Mouse (Mus musculus): ENCODE measurements at regions not wholly inside any gene's neighbourhood (a gene's known extent, or its start where the extent isn't known, plus 50 kb on each side); places are given as distances from the start of the nearest gene placed in this dataset.

DNA sequence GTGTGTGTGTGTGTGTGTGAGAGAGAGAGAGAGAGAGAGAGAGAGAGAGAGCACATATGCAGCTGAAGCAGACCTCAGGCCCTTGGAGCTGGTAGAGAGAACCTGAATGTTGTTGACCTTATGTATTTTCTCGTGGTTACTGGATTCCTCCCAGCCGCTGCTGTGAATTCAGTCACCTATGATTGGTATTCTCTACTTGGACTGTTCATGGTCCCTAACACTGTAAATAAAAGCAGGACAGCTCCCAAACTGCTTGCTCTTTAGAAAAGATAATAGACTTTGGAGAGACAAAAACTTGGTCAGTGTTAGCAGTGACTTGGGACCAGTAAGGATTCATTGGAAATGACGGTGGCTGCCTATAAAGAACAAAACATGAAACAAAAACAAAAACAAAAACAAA lies 126.9 kb upstream of the Mpdz start:
- H3K27me3 ChIP-seq (replicated peaks): no peaks in the 10 kb centered on the region
- no peak overlapping the region for H3K4me3 ChIP-seq (replicated peaks)
- H3K36me3 ChIP-seq (replicated peaks; ENCODE audit: low read length): no peaks in the 10 kb centered on the region
- TF ChIP-seq GATA1 (IDR thresholded peaks at IDR 0.05; ENCODE audit: borderline replicate concordance, low read length): no peak
- no peak for TF ChIP-seq FLI1 (IDR thresholded peaks at IDR 0.05; ENCODE audit: low read length)
- no peaks in the 10 kb centered on the region; the same call in 1 of the 2 replicates for H3K4me1 ChIP-seq
- no peaks in the 10 kb centered on the region for H3K9me3 ChIP-seq

DNA sequence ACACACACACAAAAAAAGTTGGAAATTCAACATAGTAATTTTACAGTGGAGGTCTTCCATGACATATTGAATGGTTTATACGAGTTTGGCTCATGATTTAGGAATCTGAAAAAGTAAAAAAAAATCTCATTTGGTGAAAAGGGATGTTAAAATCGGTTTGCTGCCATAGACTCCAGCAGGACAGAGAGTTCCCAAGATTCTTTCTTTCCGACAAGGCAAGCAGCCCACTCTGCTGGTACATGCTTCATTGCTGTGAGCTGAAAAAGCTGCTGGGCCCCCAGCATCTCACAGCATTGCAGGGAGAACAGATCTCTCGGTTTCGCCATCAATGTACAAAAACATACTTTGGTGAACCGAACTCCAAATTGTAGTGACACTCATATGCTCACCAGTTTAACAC lies 125.8 kb upstream of the Mpdz start:
- no peak overlapping the region for H3K4me3 ChIP-seq (replicated peaks)
- no peaks in the 10 kb centered on the region for H3K36me3 ChIP-seq (replicated peaks; ENCODE audit: low read length)
- H3K4me1 ChIP-seq: no peaks in the 10 kb centered on the region; the same call in 1 of the 2 replicates
- no peaks in the 10 kb centered on the region for H3K27me3 ChIP-seq (replicated peaks)
- H3K9me3 ChIP-seq: no peaks in the 10 kb centered on the region
- TF ChIP-seq FLI1 (IDR thresholded peaks at IDR 0.05; ENCODE audit: low read length) (no peak), GATA1 (IDR thresholded peaks at IDR 0.05; ENCODE audit: borderline replicate concordance, low read length) (no peak)

GRCm38 (mm10) chr4:81567928-81568327 lies 125.3 kb upstream of the Mpdz start:
- H3K36me3 ChIP-seq (replicated peaks; ENCODE audit: low read length): no peaks in the 10 kb centered on the region
- H3K4me1 ChIP-seq: no peaks in the 10 kb centered on the region; the same call in 1 of the 2 replicates
- TF ChIP-seq FLI1 (IDR thresholded peaks at IDR 0.05; ENCODE audit: low read length) (no peak), GATA1 (IDR thresholded peaks at IDR 0.05; ENCODE audit: borderline replicate concordance, low read length) (no peak)
- no peaks in the 10 kb centered on the region for H3K9me3 ChIP-seq
- H3K4me3 ChIP-seq (replicated peaks): no peak overlapping the region
- no peaks in the 10 kb centered on the region for H3K27me3 ChIP-seq (replicated peaks)

- H3K4me3 ChIP-seq (replicated peaks): no peak overlapping the region
- no peaks in the 10 kb centered on the region; the same call in 1 of the 2 replicates for H3K4me1 ChIP-seq
- no peaks in the 10 kb centered on the region for H3K9me3 ChIP-seq
- TF ChIP-seq FLI1 (IDR thresholded peaks at IDR 0.05; ENCODE audit: low read length) (no peak), GATA1 (IDR thresholded peaks at IDR 0.05; ENCODE audit: borderline replicate concordance, low read length) (no peak)
- no peaks in the 10 kb centered on the region for H3K27me3 ChIP-seq (replicated peaks)
- H3K36me3 ChIP-seq (replicated peaks; ENCODE audit: low read length): no peaks in the 10 kb centered on the region
These were observed 123.9 kb upstream of the Mpdz start for GRCm38 (mm10) chr4:81566526-81566925.

DNA sequence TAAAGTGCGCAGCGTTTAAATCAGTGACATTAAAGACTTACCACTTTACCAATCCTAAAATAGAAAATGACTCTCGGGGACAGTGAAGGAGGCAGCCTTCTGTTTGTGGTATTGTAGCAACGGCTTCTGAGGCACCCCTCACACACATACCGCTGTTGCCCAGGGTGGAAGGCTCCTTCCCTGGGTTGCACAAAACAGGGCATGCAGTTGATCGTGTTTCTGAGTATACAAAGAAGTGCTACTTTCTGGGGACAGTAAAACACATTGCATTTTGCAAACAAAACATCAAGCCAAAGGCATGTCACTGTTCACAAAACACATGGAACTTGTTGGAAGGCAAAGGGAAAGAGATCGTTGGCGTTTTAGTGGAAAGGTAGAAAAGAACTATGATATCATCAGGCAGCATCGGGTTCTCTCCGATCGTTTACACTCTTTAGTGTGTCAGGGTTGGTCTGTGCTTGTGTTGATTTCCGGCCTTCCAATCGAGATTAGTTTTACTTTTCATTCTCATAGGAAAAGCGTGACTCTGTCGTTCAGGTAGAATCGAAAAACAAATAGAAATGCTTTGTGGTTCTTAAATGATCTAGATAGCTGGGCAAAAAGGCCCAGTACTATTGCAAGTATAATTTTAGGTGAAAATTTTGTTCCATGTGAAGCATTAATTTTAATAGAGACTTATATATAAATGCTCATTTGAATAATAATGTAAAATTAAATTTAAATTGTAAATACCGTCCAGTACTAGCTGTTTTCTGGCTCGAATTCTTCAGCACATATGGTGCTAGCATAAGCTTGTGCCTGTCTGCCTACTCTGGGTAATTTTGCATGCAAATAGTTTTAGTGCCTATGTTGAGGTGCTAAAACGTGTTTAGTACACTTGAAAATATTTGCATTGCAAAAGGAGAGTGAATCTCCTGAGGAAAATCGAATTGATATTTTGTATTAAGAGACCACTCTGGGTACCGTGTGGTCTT lies 123.1 kb upstream of the Mpdz start:
- no peaks in the 10 kb centered on the region for H3K9me3 ChIP-seq
- no peaks in the 10 kb centered on the region for H3K27me3 ChIP-seq (replicated peaks)
- no peak overlapping the region for H3K4me3 ChIP-seq (replicated peaks)
- no peak for TF ChIP-seq FLI1 (IDR thresholded peaks at IDR 0.05; ENCODE audit: low read length)
- TF ChIP-seq GATA1 (IDR thresholded peaks at IDR 0.05; ENCODE audit: borderline replicate concordance, low read length): no peak
- no peaks in the 10 kb centered on the region; the same call in 1 of the 2 replicates for H3K4me1 ChIP-seq
- no peaks in the 10 kb centered on the region for H3K36me3 ChIP-seq (replicated peaks; ENCODE audit: low read length)

GRCm38 (mm10) chr4:81564446-81564845 lies 121.8 kb upstream of the Mpdz start:
- no peaks in the 10 kb centered on the region for H3K27me3 ChIP-seq (replicated peaks)
- peaks cover 4% of the 10 kb centered on the region; the same call in 1 of the 2 replicates for H3K9me3 ChIP-seq
- no peaks in the 10 kb centered on the region for H3K36me3 ChIP-seq (replicated peaks; ENCODE audit: low read length)
- TF ChIP-seq FLI1 (IDR thresholded peaks at IDR 0.05; ENCODE audit: low read length) (no peak), GATA1 (IDR thresholded peaks at IDR 0.05; ENCODE audit: borderline replicate concordance, low read length) (no peak)
- H3K4me3 ChIP-seq (replicated peaks): no peak overlapping the region
- H3K4me1 ChIP-seq: no peaks in the 10 kb centered on the region; the same call in 1 of the 2 replicates

- H3K27me3 ChIP-seq (replicated peaks): no peaks in the 10 kb centered on the region
- TF ChIP-seq FLI1 (IDR thresholded peaks at IDR 0.05; ENCODE audit: low read length): no peak
- H3K9me3 ChIP-seq: peaks cover 4% of the 10 kb centered on the region; the same call in 1 of the 2 replicates
These were observed 121.0 kb upstream of the Mpdz start for GRCm38 (mm10) chr4:81563574-81563973.

DNA sequence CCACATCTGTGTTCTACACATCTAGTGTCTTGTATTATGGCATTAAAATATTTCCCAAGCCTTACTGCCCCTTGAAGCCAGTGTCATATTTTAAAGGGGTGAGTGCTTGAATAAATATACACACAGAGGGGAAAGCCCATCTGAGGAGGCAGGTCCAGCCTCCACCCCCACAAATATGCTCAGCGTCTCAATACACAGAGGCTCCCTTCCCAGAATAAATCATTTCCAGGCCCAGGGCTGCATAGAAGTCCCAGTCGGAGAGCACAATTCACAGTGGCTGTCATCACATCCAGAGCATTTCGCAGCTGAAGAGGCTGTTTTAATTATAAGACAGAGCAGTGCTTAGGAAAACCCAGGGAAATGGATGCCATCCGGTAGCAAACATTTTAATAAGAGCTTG lies 118.8 kb upstream of the Mpdz start:
- Histone ChIP-seq H3K9me3 (peaks cover 4% of the 10 kb centered on the region; the same call in 1 of the 2 replicates), H3K4me1 (no peaks in the 10 kb centered on the region; the same call in 1 of the 2 replicates), H3K36me3 (replicated peaks; ENCODE audit: low read length) (no peaks in the 10 kb centered on the region), H3K27me3 (replicated peaks) (no peaks in the 10 kb centered on the region), H3K4me3 (replicated peaks) (no peak overlapping the region)
- no peak for TF ChIP-seq FLI1 (IDR thresholded peaks at IDR 0.05; ENCODE audit: low read length)
- TF ChIP-seq GATA1 (IDR thresholded peaks at IDR 0.05; ENCODE audit: borderline replicate concordance, low read length): no peak

More at GRCm38 (mm10) chr4:81563574-81563973, 121.0 kb upstream of the Mpdz start:
- Histone ChIP-seq H3K4me3 (replicated peaks) (no peak overlapping the region), H3K36me3 (replicated peaks; ENCODE audit: low read length) (no peaks in the 10 kb centered on the region), H3K4me1 (no peaks in the 10 kb centered on the region; the same call in 1 of the 2 replicates)

GRCm38 (mm10) chr4:81550816-81551215 lies 108.2 kb upstream of the Mpdz start:
- no peaks in the 10 kb centered on the region for H3K9me3 ChIP-seq
- no peak for TF ChIP-seq GATA1 (IDR thresholded peaks at IDR 0.05; ENCODE audit: borderline replicate concordance, low read length)
- TF ChIP-seq FLI1 (IDR thresholded peaks at IDR 0.05; ENCODE audit: low read length): no peak
- no peaks in the 10 kb centered on the region for H3K27me3 ChIP-seq (replicated peaks)
- no peaks in the 10 kb centered on the region for H3K36me3 ChIP-seq (replicated peaks; ENCODE audit: low read length)
- no peak overlapping the region for H3K4me3 ChIP-seq (replicated peaks)
- no peaks in the 10 kb centered on the region for H3K4me1 ChIP-seq

DNA sequence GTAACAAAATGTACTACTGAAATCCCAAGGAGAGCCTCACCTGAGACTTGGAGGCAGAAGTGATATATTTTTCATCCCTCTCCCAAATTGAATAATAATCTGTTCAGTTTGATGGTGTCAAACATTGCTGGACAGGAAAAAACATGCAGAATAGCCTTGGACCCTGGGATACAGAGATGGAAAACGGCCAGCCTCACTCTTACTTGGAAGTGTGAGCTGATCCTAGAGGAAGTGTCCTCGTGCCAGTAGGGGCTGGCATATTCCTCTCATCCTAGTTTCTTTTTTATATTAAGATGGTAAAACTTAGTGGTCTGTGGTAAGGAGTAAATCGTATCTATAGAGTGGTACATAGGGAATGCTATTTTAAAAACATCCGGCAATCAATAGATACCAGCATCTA lies 107.6 kb upstream of the Mpdz start:
- TF ChIP-seq GATA1 (IDR thresholded peaks at IDR 0.05; ENCODE audit: borderline replicate concordance, low read length): no peak
- no peak for TF ChIP-seq FLI1 (IDR thresholded peaks at IDR 0.05; ENCODE audit: low read length)
- Histone ChIP-seq H3K4me3 (replicated peaks) (no peak overlapping the region), H3K27me3 (replicated peaks) (no peaks in the 10 kb centered on the region), H3K36me3 (replicated peaks; ENCODE audit: low read length) (no peaks in the 10 kb centered on the region), H3K9me3 (no peaks in the 10 kb centered on the region), H3K4me1 (no peaks in the 10 kb centered on the region)
